Mouse (Mus musculus) bone marrow macrophage, adult 2 months (primary cell): Measurements from ENCODE around the gene Stat2.

Experiments
- CTCF ChIP-seq: IDR thresholded peaks from 2 replicates; pipeline ENCODE4 v1.5.1; 2012; ENCODE audit warnings: low read depth, mild to moderate bottlenecking, low read length, moderate library complexity
- POLR2A ChIP-seq: IDR thresholded peaks from 2 replicates; pipeline ENCODE4 v1.6.1; 2012; ENCODE audit warnings: mild to moderate bottlenecking, low read depth, low read length, borderline replicate concordance

GRCm38 (mm10) chr10:128283604-128284579 lies 13.5 kb downstream of the Stat2 start:
- no peak for TF ChIP-seq POLR2A
- peak; percentile 94 for TF ChIP-seq CTCF
